Mouse (Mus musculus): ENCODE data around the gene Pros1. TPM values are rescaled to one million over a fixed set of nuclear protein-coding genes. Genes with fewer than 3 reads are reported as not detected.
A peak's percentile ranks its signal among the peaks of the same experiment; 100 is the strongest.

The Pros1 gene
- total RNA-seq, 2 experiments from 2014 or later: 57.6 to 66.3 TPM

DNA sequence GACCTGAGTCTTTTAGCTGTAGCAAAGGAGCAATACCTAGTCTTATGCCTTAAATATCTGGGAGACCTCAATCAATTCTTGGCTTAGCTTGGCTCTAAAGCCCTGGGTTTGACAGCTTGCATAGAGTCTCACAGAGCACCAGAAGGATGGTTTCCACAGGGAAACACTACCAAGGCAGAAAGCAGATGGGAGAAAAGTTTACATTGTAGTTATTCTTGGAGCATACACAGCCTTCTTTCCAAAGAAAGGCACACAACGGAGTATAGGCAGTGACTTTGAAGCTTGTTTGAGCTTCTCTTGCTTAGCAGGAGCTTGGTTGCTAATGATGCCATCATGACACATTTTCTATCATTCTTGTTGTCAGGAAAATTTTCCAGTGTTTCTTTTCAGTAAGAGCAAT is 6.0 kb downstream of the Pros1 start:
- no peak for DNase-seq

DNA sequence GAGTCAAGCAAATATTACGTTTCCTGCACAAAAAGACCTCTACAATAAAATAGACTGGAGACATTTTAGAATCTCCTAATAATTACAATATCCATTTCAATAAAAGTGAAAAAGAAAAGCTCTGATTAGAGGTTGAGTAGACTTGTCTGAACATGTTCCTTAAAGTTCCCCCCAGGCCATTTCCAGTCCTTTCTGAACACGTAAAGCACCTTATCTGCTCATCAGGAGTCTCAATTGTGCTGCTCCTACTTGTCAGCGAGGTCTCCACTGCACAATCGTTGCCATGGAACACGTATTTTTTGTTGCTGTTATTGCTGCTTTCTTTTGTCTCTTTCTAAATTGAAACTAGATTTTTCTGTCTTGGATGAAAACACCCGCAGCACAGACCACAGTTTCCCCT is 7.3 kb downstream of the Pros1 start:
- no peak for DNase-seq

DNA sequence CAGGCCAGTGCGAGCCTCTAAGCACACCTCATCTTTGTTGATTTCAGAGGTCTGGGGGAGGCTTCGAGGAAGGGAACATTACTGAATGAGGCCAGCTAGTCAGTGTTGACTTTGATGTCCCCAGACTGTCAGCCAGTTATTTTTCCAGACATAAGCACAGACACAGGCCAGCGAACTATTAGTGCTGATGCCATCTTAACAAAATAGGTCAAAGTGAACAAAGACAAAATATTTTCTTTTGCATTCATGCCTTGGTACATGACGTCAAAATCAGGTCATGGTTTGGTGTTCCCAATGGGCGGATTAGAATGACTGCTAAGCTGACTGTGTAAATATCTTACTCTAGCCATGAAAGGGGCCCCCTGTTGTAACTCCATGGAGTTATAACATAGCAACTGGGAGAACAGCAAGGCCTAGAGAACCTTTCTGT is 18.6 kb downstream of the Pros1 start:
- DNase-seq: no peak

DNA sequence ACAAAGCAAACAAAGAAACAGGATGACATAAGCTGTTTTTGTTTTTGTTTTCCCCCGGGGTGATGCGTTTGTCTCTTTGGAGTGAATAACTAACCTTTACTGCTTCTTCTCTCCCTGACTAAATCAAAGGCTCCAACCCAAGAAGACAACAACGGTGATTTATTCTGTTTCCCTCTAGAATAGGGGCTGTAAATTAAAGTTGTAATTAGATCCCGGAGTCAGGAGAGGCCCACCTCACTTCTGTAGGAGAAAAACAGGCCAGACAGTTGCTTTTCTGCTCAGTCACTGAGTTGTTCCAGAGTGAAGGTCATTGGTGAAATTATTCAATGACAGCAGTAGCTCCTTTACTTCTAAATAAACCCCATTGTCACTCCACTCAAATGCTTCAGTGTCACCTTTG is 19.1 kb downstream of the Pros1 start:
- DNase-seq: peak in 1 of 2 experiments; percentile 6

DNA sequence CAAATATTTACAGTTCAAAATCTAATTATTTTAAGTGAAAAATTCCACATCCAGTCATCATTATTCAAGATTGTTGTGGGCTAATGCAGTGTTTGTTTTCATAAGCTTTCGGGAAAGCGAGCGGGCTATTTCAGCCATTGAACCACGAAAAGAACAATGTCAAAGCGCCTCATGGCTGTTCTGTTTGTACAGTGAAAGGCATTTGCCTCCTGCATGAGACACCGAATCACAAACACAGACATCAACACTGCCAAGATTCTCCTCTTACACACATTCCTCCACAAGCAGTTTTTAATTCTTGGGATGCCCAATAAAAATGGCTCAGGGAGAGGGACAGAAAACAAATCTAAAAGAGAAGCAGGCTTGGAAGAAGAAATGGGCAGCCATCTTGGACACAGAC is 20.0 kb downstream of the Pros1 start:
- DNase-seq: no peak

DNA sequence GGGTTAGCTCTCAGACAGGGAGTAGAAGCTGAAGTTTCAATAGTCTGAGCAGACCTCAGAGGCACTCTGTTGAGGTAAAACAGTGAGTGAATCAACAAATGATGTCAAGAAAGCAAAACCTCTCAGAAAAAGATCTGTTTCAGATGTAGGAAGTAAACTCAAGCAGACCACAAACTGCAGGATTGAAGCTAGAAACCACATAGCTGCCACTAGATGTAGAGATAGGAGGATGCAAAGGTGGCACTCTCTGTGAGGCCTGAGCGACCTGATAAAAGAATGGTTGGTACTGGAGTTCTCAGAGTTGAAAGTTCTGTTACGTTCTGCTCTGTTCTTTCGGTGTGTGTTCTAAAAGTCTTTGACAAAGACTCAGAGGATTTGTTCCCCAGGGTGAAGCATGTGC is 41.7 kb downstream of the Pros1 start:
- no peak for DNase-seq

DNA sequence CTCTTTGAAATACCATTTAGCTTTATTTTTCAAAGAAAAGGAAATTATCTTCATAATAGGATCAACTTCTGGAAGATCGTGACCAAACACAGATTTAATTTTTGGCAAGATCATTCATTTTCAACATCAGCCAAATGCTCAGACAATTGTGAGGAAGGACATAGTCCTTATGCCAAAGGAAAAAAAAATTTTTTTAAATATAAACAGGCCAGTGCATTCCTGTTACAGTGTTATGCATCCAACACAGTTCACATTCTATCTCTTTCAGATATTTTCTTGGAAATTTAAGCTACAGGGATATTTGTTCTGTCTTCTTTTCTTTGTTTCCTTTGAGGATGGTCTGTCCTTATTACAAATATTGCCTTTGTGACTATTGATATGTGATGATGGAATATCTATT is 57.3 kb downstream of the Pros1 start:
- DNase-seq: no peak

DNA sequence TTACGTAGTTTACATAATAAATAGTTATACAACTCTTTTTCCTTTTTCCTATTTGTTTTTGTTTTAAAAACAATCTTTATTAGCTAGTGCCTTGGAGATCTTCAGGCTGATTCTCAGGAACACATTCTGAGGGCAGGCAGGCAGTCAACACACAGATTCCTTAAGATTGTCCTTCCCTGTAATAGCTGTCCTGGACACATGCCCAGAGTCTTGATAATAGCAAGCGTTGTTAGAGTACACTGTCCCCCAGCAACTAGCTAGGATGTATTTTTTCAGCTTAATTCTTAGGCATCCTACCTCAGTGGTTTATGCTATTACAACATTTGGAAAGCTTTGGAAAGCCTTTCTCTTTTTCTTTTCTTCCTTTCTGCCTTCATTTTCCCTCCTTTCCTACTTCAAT is 58.1 kb downstream of the Pros1 start:
- no peak for DNase-seq

DNA sequence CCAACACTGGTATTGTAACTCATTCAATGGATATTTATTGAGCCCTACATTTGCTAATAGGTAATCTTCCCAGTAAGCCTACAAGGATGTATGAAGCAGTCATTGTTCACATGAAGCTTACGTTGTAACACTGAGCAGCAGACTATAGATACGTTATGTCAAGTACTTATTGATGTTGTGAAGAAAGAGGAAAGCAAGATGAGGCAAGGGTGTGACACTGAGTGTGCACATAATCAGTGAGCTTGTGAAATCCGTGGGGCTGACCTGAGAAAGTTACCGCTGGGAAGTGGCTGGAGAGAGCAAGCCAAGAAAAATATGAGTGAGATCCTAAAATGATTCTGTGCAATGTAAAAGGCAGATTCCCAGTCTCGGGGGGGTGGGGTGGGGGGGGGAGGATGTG is 61.4 kb downstream of the Pros1 start:
- no peak for DNase-seq

DNA sequence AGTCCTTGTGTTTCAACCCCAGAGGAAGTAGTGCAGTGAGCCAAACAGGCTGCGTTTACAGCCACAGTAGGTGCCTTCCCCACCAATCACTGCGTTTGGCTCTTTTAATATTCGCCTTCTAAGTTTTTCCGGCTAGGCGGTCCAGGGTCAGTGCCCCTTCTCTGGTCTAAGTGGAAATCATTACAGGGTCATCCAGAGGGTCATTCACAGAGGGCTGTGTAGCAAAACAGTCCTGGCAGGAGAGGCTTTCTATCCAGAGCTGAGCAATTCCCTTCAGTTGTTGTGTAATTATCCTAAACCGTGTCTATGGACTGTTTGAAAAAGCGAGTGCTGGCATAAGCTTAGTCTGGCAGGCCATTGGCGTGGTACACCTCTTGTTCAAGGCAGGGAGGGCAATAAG is 68.1 kb downstream of the Pros1 start:
- no peak for DNase-seq

DNA sequence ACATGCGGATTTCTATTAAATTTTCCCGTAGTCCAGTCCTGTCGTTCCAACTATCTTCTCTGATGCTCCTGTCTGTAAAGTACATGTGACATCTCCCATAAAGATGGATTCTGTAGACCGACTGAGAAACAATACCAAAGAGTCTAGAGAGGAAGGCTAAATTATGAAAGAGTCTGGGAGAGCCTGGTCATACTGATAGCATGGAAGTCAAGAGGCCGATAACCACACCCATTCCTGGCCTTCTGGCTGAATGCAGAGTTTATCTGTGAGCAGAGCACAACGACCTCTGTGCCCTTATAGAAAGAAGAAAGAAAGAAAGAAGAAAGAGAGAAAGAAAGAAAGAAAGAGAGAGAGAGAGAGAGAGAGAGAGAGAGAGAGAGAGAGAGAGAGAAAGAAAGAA is 77.2 kb downstream of the Pros1 start:
- no peak for DNase-seq

DNA sequence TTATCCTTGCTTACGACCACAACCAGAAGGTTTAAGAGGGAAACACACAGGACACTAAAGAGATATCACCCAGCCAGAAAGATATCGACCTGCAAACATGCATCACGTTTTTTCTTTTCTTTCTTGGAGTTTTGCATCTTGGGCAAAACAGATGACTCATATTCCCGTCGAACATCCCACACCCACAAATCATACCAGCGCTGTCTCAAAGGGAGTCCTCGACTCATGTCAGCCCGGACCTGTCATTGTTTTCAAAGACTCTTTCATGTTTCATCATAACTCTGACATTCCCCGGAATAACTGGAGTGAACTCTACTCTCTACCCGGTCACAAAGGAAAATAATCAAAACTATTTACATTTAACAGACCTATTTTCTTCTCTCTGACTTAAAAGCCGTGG is 82.2 kb downstream of the Pros1 start:
- peak; percentile 45 to 50 for DNase-seq

DNA sequence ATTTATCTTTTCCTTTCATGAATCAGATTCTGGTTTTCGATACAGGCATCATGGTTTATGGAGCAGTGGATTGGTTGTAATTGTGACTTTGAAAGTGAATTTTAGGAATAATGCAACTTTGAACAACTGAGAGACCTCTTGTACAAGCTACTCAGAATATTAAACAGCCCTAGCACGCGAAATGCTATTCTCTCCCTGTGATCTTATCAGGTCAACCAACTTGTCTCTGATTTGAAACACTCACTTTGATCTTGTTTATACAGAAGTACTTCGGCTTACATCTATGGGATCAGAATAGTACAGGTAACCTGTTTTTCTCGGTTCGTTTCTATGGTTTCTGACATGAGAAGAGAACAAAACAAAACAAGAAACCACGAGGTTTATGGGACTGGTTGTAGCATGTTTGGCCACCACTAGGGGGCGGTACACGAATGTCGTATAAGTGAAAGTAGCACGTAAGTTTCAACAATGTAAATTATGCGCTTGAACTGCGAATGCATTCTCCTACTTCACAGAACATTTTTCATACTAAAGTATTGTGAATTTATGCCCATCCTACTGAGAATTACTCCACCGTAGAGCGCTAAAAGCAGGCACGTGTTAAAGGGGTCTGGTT is 86.4 kb downstream of the Pros1 start:
- peak; percentile 79 to 85 for DNase-seq

DNA sequence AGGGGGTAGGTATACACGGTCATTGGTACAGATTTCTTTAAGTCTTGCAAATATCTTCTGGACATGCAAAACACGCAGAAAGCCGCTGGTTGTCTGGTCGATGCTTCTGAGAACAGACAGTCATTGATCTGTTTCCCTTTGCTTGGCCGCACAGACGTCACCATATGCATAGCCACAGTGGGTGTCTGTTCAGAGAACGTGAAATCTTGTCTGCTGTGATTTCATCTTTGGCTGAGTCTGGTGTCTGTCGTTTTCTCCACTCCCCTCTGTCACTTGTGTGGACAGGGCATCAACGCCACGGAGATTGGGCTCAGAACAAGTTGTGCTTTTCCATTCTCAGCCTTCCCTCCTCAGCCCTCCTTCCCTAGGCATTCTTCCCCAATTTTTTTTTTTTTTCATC is 87.7 kb downstream of the Pros1 start:
- no peak for DNase-seq

DNA sequence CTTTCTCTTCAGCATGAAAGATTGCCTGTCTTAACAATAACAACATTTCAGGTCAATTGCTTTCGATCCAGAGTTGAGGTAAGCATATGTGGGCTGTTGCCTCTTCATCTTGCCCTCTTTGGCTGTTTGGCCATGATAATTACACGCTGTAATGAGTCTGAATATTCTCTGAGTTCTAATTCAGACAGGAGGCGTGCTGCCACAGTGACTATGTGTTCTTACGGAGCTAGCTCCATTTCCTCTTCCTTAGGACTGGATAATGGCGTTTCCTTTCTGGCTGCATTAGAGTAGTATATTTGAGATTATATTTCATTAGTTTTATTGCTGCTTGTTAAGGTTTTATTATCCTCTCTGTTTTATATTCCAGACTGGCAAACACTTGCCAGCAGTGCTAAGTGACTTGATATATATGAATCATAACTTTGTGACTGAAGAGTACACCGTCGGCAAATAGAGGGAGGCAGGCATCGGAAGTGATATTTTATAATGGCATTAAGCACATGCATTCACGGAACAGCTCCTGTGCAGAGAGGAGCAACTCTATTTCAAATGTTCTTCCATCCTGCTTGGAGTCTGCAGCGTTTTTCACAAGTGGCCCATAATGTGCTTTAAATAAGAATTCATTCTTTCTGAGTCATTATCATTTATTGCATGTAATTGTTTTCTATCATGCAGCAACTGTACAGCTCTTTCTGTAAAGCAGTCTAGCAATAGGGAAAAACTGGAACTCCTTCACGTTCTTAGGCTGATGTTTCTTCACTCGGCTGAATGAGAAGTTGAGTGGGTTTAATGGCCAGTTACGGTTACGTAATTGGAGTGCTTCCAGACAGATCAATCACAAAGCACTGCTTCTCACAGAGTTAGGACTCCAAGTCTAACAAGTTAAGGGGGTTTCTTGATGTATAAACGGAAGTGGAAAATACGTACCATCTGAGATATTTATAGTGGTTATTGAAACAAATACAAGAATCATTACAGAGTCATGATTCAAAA is 88.6 kb downstream of the Pros1 start:
- no peak for DNase-seq

DNA sequence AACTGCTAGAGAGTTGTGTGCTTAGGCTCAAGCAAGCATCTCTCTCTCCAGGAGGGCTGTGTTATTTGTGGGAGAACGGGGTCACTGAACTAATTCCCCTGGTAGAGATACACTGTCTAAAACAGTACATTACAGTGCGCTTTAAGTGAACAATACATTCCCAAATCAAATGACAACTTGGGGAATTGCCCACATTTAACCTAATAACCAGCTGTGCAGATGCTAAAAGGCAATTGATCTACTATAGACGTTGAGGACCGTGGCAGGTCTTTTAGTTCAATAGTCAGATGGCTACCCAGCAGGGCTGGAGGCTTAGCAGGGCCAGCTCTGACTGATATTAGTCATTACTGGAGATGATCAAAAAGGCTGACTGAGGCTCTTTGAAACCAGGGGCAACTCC is 104.4 kb downstream of the Pros1 start:
- no peak for DNase-seq

DNA sequence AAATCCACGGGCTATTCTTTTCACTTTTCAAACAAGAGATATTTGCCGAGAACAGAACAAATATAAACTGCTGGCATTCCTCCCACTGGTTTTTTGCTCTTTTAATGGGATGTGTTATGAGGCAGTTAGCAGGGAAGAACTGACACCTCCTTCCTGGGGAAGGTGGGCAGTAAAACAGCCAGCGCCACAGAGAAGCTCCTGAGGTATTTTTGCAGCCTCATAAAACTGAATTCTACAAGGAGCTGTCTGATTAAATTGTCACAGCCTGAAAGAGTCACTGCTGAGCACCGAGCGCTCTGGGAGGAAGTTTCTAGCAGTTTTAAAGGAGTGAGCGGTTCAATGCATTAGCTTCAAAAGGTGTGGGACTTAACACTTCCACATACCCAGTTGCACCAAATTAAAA is 110.3 kb downstream of the Pros1 start:
- no peak for DNase-seq

DNA sequence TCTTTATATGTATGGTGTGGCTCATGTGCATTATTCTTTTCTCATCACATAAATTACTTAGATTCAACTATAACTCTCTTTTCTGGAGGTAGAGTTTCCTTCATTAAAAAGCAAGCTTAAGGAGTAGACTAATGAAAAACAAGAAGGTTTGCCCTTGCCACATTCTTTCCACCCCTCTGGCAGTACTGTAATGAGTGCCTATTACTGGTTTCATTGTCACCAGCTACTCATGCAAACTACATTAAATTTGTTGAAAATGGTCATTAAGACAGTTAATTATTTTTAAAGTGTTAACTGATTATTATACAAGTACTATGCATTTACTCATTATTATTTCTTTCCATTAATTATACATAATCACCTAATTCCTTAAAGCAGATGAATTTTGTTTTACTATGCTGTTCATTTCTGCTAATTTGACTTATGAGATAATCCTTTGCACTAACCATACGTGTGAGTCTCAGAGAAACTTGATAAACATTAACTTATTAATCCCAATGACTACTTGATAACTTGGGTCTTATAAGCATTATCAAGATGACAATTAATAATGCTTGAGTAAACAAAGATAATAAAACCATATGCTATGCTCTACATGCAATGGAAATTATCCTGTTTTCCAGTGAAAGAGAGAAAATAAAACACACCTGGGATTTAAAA is 117.7 kb downstream of the Pros1 start:
- no peak for DNase-seq

DNA sequence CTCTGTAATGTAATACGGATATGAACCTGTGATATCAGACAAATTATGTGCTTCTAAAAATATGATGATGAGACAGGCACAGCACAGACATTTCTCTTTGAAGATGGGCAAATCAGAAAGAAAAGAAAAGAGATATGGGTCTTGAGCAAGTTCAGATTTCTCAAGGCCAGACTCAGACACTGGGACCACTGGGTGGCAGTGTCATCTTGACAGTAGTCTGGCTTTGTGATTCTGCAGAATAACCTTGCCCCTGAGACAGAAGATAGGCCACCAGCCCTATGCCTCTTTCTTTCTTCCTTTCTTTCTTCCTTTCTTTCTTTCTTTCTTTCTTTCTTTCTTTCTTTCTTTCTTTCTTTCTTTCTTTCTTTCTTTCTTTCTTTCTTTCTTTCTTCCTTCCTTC is 120.8 kb downstream of the Pros1 start:
- peak; percentile 42 to 47 for DNase-seq

Measured in adrenal gland, postnatal 36 days (tissue).